Mouse (Mus musculus) v-Abl transformed pro-B cells (cell line): ENCODE measurements around the gene Prm2.

Experiments
- in situ Hi-C, 2 experiments: fragments of 400-800 bp; cut with MboI; formaldehyde crosslinking; loops; one replicate each; pipeline ENCODE4 v1.15.1; 2025; ENCODE audit not compliant: unreplicated experiment in 2 of 2

The Prm2 gene

GRCm38 (mm10) chr16:10796034-10796433 lies at the start of gene Prm2:
Prm2 (minus strand) TSS chr16:10796134.
- in situ Hi-C loops, result no loop called here

GRCm38 (mm10) chr16:10844319-10844670 lies 48.4 kb upstream of the Prm2 start:
- in situ Hi-C loops, result loop anchor here in 1 of 2 experiments (5.0 kb wide), 2 partner anchors 52 to 202 kb away; partner anchors contain the start of gene Prm3

- in situ Hi-C loops, result loop anchor here in 1 of 2 experiments (5.0 kb wide), 2 partner anchors 51 to 201 kb away; partner anchors contain the start of gene Prm3
Measured at GRCm38 (mm10) chr16:10843486-10844318, 47.8 kb upstream of the Prm2 start.

- in situ Hi-C loops, result loop anchor here in 1 of 2 experiments (5.0 kb wide), 2 partner anchors 50 to 200 kb away; partner anchors contain the start of gene Prm3
Measured at GRCm38 (mm10) chr16:10842282-10842855, 46.4 kb upstream of the Prm2 start.

GRCm38 (mm10) chr16:10840018-10840417 lies 44.1 kb upstream of the Prm2 start:
- in situ Hi-C loops, result loop anchor here in 1 of 2 experiments (5.0 kb wide), 2 partner anchors 48 to 198 kb away; partner anchors contain the start of gene Prm3

GRCm38 (mm10) chr16:10838487-10839245 lies 42.7 kb upstream of the Prm2 start:
- in situ Hi-C loops, result no loop called here

GRCm38 (mm10) chr16:10837903-10838302 lies 42.0 kb upstream of the Prm2 start:
- in situ Hi-C loops, result no loop called here

GRCm38 (mm10) chr16:10837250-10837649 lies 41.3 kb upstream of the Prm2 start:
- in situ Hi-C loops, result no loop called here

GRCm38 (mm10) chr16:10836388-10836787 lies 40.5 kb upstream of the Prm2 start:
- in situ Hi-C loops, result no loop called here

- in situ Hi-C loops, result no loop called here
Measured at GRCm38 (mm10) chr16:10834911-10835587, 39.1 kb upstream of the Prm2 start, which contains the start of gene Rmi2. Rmi2 (plus strand) TSS chr16:10835059.

- in situ Hi-C loops, result no loop called here
Measured at GRCm38 (mm10) chr16:10834542-10834910, 38.6 kb upstream of the Prm2 start.

- in situ Hi-C loops, result no loop called here
Measured at GRCm38 (mm10) chr16:10828461-10828805, 32.5 kb upstream of the Prm2 start.

GRCm38 (mm10) chr16:10827766-10828460 lies 32.0 kb upstream of the Prm2 start:
- in situ Hi-C loops, result no loop called here

- in situ Hi-C loops, result no loop called here
Measured at GRCm38 (mm10) chr16:10827269-10827668, 31.3 kb upstream of the Prm2 start.

GRCm38 (mm10) chr16:10825840-10826239 lies 29.9 kb upstream of the Prm2 start:
- in situ Hi-C loops, result no loop called here

- in situ Hi-C loops, result no loop called here
Measured at GRCm38 (mm10) chr16:10824536-10824935, 28.6 kb upstream of the Prm2 start.

GRCm38 (mm10) chr16:10821387-10821786 lies 25.5 kb upstream of the Prm2 start:
- in situ Hi-C loops, result no loop called here

- in situ Hi-C loops, result no loop called here
Measured at GRCm38 (mm10) chr16:10819966-10820365, 24.0 kb upstream of the Prm2 start.

- in situ Hi-C loops, result no loop called here
Measured at GRCm38 (mm10) chr16:10818579-10819135, 22.7 kb upstream of the Prm2 start.

GRCm38 (mm10) chr16:10814864-10815263 lies 18.9 kb upstream of the Prm2 start:
- in situ Hi-C loops, result no loop called here
